Mouse (Mus musculus): ENCODE data around the gene A530016L24Rik. TPM values are rescaled to one million over a fixed set of nuclear protein-coding genes. Genes with fewer than 3 reads are reported as not detected.

The A530016L24Rik gene
- polyA plus RNA-seq, 1 experiment from 2014 or later, result 0.36 TPM

GRCm38 (mm10) chr12:112549287-112549686, 60.0 kb downstream of the A530016L24Rik start:
- H3K27ac ChIP-seq, result no peak overlapping the region
- no peaks in the 10 kb centered on the region for H3K9me3 ChIP-seq (replicated peaks; ENCODE audit: low read length)
- H3K9ac ChIP-seq (ENCODE audit: low read depth, low read length), result no peak overlapping the region
- no peaks in the 10 kb centered on the region for H3K36me3 ChIP-seq (ENCODE audit: insufficient read depth, low read length)
- H3K4me2 ChIP-seq (ENCODE audit: low read length), result no peak overlapping the region
- DNase-seq (ENCODE audit: low spot score) (no peak), ATAC-seq (replicated peaks; ENCODE audit: low FRiP score, low read depth) (no peak)
- peaks cover 3% of the 10 kb centered on the region; the same call in 1 of the 2 replicates for H3K4me1 ChIP-seq (replicated peaks; ENCODE audit: insufficient read depth, low read length)
- H3K4me3 ChIP-seq (replicated peaks; ENCODE audit: low read depth, low read length), result no peak overlapping the region
- H3K27me3 ChIP-seq (ENCODE audit: insufficient read depth, low read length), result no peaks in the 10 kb centered on the region
- 90% methylated on average over 1 of the region's 1 CpGs for WGBS
- no peak for TF ChIP-seq CTCF (IDR thresholded peaks at IDR 0.05; ENCODE audit: low read depth)

Other genes starting within 250 kb of the A530016L24Rik start
- 0.25 and 0.27 TPM in 2 replicates for gene Tmem179, start 27.3 kb downstream of the A530016L24Rik start, polyA plus RNA-seq (2015; fragmentation: Nextera tagmentation; extraction: Ambion mirVana)
- gene Inf2, start 99.3 kb downstream of the A530016L24Rik start, polyA plus RNA-seq (2015; fragmentation: Nextera tagmentation; extraction: Ambion mirVana), result 2.5 and 3.8 TPM in 2 replicates
- 13.4 and 14.5 TPM in 2 replicates for gene Adssl1, start 130.6 kb downstream of the A530016L24Rik start, polyA plus RNA-seq (2015; fragmentation: Nextera tagmentation; extraction: Ambion mirVana)
- 202 and 209 TPM in 2 replicates for gene Siva1, start 155.2 kb downstream of the A530016L24Rik start, polyA plus RNA-seq (2015; fragmentation: Nextera tagmentation; extraction: Ambion mirVana)
- gene Akt1, start 185.4 kb downstream of the A530016L24Rik start, polyA plus RNA-seq (2015; fragmentation: Nextera tagmentation; extraction: Ambion mirVana), result 72.5 and 114 TPM in 2 replicates
- gene Zbtb42, start 189.4 kb downstream of the A530016L24Rik start, polyA plus RNA-seq (2015; fragmentation: Nextera tagmentation; extraction: Ambion mirVana), result 5.9 and 6.7 TPM in 2 replicates
- gene Cep170b, start 231.0 kb downstream of the A530016L24Rik start, polyA plus RNA-seq (2015; fragmentation: Nextera tagmentation; extraction: Ambion mirVana), result 13.6 and 13.9 TPM in 2 replicates